Mouse (Mus musculus): ENCODE data around the gene Cog2.

GRCm38 (mm10) chr8:124526261-124526660 lies 5.7 kb downstream of the Cog2 start:
- TF ChIP-seq POLR2A (IDR thresholded peaks at IDR 0.05; ENCODE audit: extremely low read depth, insufficient read depth, low read length) (no peak), CTCF (IDR thresholded peaks at IDR 0.05; ENCODE audit: extremely low read depth, insufficient read depth, low read length) (no peak)

Data from cortical plate, adult 2 months (tissue).